Mouse (Mus musculus) right cerebral cortex, postnatal 10 days (tissue): ENCODE data around the gene Dlgap3.
A peak's percentile ranks its signal among the peaks of the same experiment; 100 is the strongest.

ENCODE experiments used
- DNase-seq, 2 experiments: peaks; one replicate each; pipeline ENCODE4 v3.0.0; 2021; ENCODE audit warnings: low spot score in 2 of 2

The Dlgap3 gene

GRCm38 (mm10) chr4:127174075-127174899, 5.3 kb downstream of the Dlgap3 start:
- DNase-seq: no peak

- DNase-seq: no peak
These were observed 5.9 kb downstream of the Dlgap3 start for GRCm38 (mm10) chr4:127174900-127175278.

- peak in 1 of 2 experiments; percentile 48 for DNase-seq
These were observed 9.0 kb downstream of the Dlgap3 start for GRCm38 (mm10) chr4:127177961-127178360.

GRCm38 (mm10) chr4:127178671-127179070, 9.7 kb downstream of the Dlgap3 start:
- peak in 1 of 2 experiments; percentile 52 for DNase-seq

- peak; percentile 82 to 84 for DNase-seq
These were observed 10.8 kb downstream of the Dlgap3 start for GRCm38 (mm10) chr4:127179469-127180449.

- DNase-seq: no peak
These were observed 11.4 kb downstream of the Dlgap3 start for GRCm38 (mm10) chr4:127180450-127180840.

- DNase-seq: no peak
These were observed 12.0 kb downstream of the Dlgap3 start for GRCm38 (mm10) chr4:127181010-127181409.

GRCm38 (mm10) chr4:127183867-127184266, 14.9 kb downstream of the Dlgap3 start:
- DNase-seq: no peak

- DNase-seq: no peak
These were observed 21.9 kb downstream of the Dlgap3 start for GRCm38 (mm10) chr4:127190921-127191320.

GRCm38 (mm10) chr4:127192704-127193103, 23.7 kb downstream of the Dlgap3 start:
- no peak for DNase-seq

GRCm38 (mm10) chr4:127193378-127194155, 24.6 kb downstream of the Dlgap3 start:
- no peak for DNase-seq

- DNase-seq: no peak
These were observed 25.7 kb downstream of the Dlgap3 start for GRCm38 (mm10) chr4:127194477-127195269.

GRCm38 (mm10) chr4:127198609-127199008, 29.6 kb downstream of the Dlgap3 start:
- no peak for DNase-seq

- DNase-seq: no peak
These were observed 30.4 kb downstream of the Dlgap3 start for GRCm38 (mm10) chr4:127199406-127199805.

GRCm38 (mm10) chr4:127200164-127200722, 31.2 kb downstream of the Dlgap3 start:
- DNase-seq: no peak

GRCm38 (mm10) chr4:127200769-127201617, 32.0 kb downstream of the Dlgap3 start:
- DNase-seq: no peak

- no peak for DNase-seq
These were observed 34.1 kb downstream of the Dlgap3 start for GRCm38 (mm10) chr4:127203081-127203480.

- DNase-seq: no peak
These were observed 42.3 kb downstream of the Dlgap3 start for GRCm38 (mm10) chr4:127211318-127211717.

- DNase-seq: no peak
These were observed 45.5 kb downstream of the Dlgap3 start for GRCm38 (mm10) chr4:127214510-127214909.

- no peak for DNase-seq
These were observed 46.1 kb downstream of the Dlgap3 start for GRCm38 (mm10) chr4:127215103-127215502.
